Mouse (Mus musculus) yolk sac, embryonic 10.5 days (tissue): ENCODE measurements around the gene Abcc3.

Experiments used
- DNase-seq: peaks from one replicate; pipeline ENCODE4 v3.0.0-alpha.2; 2017; ENCODE audit warnings: low spot score

Abcc3 gene

DNA sequence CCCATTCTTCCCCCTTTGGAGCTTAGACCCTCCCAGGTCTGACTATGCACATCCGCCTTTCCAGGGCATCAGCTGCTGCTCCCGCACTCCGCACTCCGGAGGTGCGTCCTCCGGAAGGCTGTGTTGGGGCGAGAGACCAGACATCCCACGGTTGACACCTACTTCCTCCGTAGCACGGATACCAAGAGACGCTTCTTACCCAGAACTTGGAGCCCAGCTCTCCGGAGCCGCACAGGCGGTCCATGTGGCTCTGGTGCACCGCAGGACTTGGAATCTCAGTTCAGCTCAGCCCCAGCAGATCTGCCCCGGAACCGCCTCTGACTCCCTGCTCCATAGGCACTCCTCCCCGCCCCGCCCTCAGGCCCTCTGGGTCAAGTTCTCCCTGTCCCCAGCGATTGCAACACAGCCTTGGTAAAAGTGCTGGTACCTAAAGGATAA, at the start of gene Abcc3:
Gene Abcc3 (minus strand): TSS at position 326 of the 438 bp plus-strand sequence.
- peak; percentile 43 for DNase-seq

DNA sequence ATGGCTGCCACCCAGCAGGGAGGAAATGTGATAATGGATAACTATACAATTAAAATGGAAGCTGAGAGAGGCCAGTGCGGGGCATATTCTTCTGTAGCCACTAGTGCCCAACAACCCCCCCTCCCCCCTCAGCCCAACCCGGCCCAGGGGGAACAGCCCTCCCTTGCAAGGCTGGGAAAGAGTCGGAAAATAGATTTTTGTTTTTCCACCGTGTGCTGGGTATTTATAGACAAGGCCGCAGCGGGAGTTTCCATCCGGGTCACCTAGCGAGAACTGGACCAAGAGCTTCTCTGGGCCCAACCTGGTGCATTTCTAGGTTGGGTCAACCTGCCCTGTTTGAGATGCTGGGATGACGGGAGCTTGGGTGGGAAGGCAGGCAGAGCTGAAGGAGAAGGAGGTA, 49.0 kb upstream of the Abcc3 start:
- DNase-seq = no peak

DNA sequence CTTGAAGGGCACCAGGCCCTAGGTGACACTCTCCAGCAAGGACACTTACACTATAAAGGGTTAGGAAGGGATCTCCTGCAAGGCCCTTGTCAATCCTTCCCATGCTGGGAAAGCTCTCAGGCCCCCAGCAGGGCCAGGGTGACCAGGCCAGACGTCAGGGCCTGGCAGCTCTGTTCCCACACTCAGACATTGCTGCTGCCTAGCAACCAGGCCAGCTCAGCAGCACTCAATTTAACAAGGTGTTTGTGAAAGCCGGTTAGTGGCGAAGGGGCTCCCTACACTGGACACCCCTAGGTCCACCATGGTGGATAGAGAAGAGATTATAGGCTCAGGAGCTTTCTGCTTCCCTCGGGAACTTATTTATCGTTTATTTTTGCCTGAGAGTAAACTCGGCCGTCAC, 48.3 kb upstream of the Abcc3 start:
- no peak for DNase-seq

GRCm38 (mm10) chr11:94440421-94440820, 47.6 kb upstream of the Abcc3 start:
- no peak for DNase-seq

DNA sequence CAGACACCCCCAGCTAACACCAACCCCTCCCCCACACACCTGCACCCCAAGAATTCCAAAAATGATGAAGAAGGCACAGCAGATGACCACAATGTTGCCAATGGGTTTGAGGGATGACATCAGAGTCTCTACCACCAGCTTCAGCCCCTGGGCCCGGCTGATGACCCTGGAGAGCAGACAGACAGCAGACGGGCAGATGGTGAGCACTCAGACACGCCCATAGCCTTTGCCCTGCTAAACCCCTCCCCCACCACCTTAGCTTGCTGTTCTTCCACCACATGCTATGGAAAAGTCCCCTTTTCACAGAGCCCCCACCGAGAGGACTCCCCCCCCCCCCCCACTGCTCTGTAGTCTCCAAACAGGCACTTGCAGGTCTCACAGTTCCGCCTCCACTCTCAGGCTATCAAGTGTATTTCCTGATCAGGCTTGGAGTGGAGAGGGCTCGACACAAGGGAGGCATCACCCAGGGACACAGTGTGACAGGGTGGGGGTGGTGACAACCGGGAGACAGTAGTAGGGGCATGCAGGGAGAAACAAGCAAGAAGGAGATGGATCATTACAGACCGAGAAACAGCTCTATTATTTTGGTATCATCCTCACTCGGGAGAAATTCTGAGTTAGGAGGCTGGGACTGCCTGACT, 36.3 kb upstream of the Abcc3 start:
- no peak for DNase-seq

- peak; percentile 57 for DNase-seq
Measured at GRCm38 (mm10) chr11:94428091-94428835, 35.5 kb upstream of the Abcc3 start.

DNA sequence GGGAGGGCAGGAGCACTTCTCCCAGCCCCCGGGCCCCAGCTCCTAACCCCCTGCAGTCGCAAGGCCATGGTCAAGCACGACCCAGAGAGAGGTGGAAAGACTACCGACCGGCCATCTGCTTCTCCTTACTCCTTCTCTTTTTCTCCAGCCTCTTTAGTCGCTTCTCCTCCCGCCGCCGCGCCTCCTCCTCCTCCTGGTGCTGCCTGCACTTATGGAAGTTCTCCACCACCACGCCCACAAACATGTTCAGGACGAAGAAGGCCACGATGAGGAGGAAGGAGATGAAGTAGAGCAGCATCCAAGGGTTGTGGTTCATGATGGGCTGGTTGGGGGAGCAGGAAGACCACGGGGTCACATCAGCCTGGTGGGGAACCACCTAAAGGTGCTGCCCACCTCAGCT, 32.9 kb upstream of the Abcc3 start:
- DNase-seq = no peak

DNA sequence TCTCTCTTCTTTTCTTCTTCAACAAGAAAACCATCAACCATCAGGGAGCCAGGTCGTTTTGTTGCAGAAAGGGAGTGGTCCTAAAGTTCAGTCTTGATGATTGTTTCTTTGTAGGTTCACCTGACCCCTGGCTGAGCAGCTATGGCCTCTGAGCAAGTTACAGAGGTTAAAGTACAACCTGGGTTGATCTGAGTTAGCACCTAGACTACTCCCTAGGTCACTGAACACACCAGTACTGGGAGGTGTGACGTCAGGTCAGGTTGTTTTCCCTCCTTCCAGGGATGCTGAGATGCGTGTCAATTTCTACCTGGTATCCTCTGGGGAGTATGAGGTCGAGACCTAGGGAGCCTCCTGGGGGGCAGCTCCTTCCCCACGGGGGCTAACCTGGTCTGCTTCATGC, 32.4 kb upstream of the Abcc3 start:
- DNase-seq = peak; percentile 66

DNA sequence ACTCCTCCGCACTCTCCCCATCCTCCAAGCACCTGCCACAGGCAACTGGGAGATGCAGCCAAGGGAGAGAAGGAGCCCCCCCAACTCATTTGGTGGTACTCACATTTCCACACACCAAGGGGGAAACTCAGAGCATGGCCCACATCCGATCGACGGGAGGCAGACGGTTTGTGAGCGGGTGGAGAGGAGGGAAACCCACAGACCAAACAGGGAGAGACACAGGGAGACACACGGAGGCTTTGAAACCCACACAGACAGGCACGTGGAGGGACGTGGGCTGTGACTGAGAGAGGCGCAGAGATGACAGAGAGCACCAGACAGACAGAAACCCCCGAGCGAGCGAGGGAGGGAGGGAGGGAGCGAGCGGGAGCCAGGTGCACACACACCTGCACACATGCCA, 31.6 kb upstream of the Abcc3 start:
- no peak for DNase-seq

DNA sequence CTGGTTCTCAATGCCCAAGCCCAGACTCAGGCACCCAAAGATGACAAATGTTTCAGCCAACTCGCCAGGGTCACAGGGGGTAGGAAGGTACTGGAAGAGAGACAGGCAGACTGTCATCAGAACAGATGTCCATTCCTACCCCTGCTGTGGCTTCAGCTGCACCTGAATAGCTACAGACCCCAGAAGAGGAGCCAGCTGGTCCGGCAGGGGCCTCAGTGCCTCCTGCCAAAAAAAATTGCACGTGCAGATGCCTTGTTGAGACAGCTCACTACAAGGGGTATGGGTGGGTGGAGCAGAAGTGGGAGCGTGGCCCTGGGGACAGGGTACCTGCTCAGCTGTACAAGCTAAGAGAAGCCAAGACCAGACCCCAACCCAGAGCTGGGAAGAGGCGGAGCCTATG, 31.1 kb upstream of the Abcc3 start:
- DNase-seq = no peak

GRCm38 (mm10) chr11:94420991-94421390, 28.2 kb upstream of the Abcc3 start:
- DNase-seq = no peak

- no peak for DNase-seq
Measured at GRCm38 (mm10) chr11:94420325-94420724, 27.5 kb upstream of the Abcc3 start.

DNA sequence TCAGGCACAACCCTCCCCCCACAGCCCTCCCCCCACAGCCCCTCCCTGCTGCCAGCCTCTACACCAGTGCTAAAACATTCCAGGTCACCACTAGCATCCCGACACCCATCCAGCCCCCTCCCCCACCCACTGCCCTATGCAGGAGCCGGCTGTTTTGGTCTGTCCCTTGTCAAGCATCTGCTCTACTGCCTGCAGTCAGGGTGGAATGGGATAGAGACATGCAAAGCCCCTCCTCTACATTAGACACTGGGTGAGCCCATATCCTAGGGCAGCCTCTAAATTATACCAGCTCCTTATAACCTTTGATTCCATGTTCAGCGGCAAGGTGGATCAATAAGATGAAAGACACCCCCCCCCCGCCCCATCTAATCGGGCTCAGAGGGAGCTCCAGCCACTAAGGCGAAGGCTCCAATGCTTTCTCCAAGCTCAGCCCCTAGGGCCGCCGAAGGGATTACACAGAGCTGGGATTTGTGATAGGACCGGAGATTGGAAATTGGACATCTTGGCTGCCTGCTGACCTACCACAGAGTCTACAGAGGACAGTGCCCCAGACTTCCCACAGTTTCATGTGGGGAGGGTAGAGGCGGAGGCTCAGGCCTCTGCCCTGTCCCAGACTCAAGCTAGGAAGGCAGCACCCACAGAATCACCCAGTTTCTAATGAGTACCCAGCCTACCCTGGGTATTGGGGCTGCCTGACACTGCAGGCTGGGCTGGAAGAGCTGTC, 26.4 kb upstream of the Abcc3 start:
- no peak for DNase-seq

- no peak for DNase-seq
Measured at GRCm38 (mm10) chr11:94414042-94414441, 21.2 kb upstream of the Abcc3 start.

DNA sequence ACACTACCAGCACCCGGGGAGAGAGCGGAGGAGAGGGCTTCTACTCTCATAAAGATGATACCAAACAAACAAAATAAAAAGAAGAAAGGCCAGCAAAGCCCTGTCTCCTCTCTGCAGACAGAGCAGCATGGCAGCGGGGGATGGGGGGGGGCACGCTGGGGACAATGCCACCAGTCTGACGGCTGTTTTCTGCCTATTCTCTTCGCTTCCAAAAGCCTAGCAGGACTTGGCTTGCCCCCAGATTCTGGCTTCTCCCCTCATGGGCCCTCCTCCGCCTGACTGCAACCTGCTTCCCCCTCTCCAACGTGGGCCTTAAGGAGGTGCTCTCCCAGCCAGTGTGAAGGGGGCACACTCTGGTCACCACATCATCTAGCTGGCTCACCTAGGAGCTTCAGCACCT, 20.7 kb upstream of the Abcc3 start:
- no peak for DNase-seq

DNA sequence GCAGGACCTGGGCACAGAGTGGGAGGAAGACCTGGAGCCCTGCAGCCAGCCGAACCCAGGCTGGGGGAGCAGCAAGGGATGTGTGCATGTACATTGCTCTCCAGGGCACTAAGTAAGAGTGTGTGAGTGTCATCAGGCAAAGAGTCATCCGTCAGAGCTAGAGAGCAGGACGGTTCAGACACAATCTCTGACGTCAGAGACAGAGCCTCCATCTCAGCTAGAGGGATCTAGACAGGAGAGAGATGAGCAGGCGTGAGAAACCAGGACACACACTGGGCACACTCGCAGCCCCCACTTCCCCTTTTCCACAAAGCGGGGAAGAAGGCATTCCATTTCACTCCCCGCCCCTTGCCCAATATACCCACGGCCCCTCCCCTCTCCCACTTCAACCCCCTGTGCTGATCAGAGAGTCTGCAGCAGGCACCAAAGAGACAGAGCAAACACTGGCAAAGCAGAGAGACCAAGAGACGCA, 20.2 kb upstream of the Abcc3 start:
- DNase-seq = no peak

DNA sequence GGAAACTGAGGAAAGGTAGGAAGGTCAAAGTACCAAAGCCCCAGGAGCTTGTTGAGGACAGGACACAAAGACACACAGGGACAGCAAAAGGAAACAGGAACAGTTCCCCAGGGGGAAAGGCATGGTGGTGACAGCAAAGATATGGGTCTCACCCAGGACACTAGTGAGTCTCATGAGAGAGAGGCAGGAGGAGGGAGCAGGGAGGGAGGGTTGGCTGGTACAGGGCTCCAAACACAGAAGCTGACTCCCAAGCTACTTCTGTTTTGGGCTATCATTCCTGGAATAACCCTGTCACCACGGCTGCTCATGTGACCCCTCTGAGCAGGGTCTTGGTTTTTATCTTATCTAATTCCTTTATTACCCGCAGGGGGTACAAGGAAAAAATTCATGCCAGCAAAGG, 19.8 kb upstream of the Abcc3 start:
- DNase-seq = no peak

DNA sequence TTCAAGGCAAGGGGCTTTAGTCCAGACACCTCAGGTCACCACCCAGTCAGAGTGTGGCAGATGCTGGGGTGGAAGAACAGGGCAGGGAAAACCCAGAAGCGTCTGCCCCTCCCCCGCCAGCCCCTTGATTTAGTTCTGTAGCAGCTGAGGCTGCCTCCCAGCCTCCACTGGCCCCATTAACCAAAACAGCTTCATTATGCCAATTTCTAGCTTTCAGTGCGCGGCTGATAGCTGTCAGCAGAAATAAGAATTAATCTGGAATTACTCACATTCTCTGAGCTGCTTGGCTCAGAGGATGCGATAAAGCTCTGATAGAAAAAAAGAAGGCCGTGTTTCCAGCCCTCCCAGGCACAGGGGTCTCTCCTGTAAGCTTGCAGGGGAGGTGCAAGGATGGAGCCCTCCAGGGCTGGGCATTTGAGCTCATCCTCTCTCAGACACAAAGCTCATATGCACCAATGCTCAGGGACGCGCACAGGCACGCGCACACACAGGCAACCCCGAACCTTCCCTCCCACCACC, 15.1 kb upstream of the Abcc3 start:
- DNase-seq = no peak

DNA sequence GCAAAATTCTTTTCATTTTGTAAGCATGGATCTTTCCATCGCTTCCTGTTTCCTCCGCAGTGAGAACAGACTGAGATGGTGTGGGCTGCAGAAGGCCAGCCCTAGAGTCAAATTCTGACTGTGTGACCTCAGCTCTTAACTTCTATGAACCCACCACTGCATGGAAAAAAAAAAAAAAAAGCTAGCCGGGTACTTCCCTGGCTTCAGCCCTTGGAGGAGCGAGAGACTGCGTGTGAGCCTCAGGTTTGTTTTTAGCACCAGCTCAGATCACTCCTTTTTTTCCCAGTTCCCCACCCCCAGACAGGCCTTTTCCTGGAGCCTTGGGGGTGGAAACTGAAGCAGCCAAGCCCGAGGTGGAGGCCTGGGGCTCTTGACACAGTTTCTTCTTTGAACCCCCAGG, 12.6 kb upstream of the Abcc3 start:
- DNase-seq = no peak

- peak; percentile 49 for DNase-seq
Measured at GRCm38 (mm10) chr11:94404641-94405260, 12.0 kb upstream of the Abcc3 start.

DNA sequence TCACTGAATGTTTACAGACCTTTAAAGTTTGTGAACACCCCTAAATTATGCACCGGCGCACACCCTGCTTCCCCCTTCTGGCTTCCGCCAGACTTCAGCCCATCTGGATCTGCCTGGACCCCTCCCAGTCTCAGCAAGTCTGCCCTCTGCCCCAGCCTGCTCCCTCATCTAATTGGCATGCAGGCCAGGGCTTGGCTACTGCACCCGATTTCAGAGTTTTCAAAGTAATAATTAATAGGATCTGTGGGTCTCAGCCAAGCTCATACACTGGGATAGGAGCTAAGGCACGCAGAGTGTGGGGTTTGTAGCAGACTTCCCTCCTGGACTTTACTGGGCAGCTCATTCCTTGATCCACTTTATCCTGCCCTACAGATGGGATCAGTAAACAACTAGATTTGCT, 11.4 kb upstream of the Abcc3 start:
- no peak for DNase-seq

- no peak for DNase-seq
Measured at GRCm38 (mm10) chr11:94403757-94404156, 11.0 kb upstream of the Abcc3 start.
